Mouse (Mus musculus) 3T3-L1 (cell line): Measurements from ENCODE around the gene Bcl2l11.
A peak's percentile ranks its signal among the peaks of the same experiment; 100 is the strongest.
"Not testable (repeated sequence)": the region's sequence is repeated elsewhere in the genome, so short reads cannot be mapped to it uniquely, and the experiment has no call there.

Source experiments
- DNase-seq: peaks from one replicate; pipeline ENCODE4 v3.0.0-alpha.2; 2015; ENCODE audit warnings: low read depth, low spot score

The Bcl2l11 gene

DNA sequence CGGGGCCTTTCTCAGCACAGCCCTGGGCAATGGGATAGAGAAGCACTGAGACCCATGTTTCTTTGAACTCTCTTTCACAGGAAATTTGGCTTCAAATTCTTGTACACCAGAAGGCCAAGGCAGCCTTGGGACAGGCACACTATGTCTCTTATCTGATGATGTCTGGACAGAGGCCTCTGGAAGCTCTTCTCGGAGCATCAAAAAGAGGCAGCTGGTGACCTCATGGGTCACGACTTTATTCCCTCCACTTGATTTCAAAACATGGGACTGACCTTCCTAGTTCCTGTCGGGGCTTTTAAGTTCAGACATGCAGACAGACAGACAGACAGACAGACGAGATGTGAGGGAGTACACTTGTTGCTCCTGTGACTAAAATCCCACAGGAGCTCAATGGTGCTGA is 48.3 kb downstream of the Bcl2l11 start:
- DNase-seq = no peak

DNA sequence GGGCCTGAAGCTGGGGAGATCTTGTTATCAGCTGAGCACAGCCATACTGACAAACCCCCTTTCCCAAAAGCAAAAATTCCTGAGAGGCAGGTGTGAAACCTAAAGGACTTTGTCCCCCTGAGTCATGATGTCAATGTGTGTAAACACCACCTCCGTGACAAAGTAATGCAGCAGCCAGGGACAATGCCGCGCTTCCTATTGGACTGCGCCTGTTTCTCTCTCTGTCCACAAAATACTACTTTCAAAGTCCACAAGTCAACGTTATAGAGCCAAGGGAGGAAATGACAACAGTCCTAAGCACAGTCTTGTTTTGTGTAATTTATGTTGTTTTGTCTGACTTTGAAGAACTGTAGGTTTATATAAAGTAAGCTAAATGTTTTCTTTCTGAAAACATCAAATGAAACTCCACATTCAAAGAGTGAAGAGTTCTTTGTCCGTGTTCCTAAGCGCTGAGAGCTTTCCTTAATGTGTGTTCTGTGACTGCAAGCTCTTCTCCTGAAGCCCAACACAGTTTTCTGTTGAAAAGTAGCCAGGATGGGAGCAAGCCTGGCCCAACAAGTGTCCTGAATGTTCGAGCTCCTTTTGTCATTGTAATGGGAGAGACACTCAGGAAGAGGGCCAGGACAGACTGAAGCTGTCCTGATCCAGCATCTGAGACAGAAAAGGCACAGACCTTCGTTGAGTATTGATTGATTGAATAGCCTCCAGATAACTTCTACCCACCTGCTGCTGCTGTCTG is 48.9 kb downstream of the Bcl2l11 start:
- DNase-seq = no peak

DNA sequence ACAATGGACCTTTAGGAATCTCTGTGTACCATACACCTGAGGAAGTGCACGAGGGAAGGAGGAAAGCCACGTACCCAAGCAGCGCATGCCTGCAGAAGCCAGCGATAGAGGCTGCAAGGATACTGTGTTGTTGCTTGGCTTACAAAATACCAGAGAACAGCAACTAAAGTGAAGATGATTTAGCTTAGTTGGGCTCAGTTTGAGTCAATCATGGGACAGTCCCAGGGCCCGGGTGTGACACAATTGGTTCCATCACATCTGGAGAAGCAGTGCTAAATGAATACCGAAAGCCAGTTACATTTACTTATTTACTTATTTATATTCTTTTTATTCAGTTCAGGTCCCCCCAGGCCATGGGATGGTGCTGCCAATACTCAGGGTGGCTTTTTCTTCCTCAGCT is 49.8 kb downstream of the Bcl2l11 start:
- no peak for DNase-seq

DNA sequence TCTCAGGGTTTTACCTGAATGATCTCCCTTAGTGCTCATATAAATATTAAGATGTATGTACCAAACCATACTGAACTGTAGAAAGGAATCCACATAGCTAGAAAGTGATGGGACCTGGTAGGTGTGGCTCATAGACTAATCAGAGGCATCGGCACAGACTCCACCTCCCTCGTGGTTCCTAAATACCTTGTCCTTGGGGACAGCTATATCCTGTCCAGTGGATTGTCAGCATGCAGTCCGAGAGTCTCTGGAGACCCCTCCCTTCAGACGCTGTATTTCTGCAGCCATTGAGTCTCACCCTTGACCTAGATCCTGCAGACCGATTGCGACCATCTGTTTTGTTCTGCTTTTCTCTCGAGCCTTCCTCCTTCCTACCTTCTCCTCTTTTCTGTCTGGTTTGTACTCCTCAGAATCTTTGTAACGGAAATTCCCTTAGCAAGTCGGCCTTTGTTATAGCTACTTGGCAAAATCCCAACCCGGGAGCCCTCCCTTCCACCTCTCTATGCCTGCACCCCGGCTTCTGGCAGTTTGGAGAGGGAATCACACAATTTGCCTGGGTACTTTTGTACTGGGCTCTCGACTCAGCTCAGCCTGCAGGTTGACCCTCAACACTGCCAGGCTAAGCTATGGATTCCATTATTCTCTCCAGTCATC is 50.7 kb downstream of the Bcl2l11 start:
- no peak for DNase-seq

GRCm38 (mm10) chr2:128177241-128177661 is 51.4 kb downstream of the Bcl2l11 start:
- DNase-seq = no peak

DNA sequence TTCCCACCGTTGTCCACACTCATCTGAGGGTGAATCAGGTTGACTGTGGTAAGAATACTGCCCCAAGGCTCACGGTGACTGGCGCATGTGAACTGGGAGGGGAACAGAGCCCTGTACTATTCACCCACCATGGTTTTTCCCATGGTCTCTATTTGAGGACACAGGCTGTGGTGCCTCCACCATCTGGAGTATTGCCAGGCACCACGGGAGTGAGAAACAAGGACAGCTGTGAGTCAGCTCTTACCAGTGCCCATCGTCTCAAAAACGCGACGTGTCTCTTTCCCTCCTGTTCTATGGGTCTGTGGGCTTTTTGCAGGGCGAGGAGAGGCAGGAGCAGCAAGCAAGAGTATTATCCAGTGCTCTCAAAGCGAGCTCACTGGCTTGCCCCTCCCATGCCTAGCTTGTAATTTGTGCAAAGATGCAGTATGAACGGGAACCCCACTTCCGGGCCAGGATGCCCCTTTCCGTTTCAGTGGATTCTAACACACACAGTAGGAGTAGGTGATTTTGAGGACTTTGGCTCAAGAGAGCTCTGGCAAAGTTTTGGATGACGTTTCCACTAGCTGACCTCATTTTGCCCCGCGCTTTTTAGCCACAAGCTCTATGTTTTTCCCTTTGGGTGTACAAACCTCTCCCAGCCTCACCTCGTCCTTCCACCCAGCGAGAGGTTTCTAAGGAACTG is 53.4 kb downstream of the Bcl2l11 start:
- DNase-seq = no peak

DNA sequence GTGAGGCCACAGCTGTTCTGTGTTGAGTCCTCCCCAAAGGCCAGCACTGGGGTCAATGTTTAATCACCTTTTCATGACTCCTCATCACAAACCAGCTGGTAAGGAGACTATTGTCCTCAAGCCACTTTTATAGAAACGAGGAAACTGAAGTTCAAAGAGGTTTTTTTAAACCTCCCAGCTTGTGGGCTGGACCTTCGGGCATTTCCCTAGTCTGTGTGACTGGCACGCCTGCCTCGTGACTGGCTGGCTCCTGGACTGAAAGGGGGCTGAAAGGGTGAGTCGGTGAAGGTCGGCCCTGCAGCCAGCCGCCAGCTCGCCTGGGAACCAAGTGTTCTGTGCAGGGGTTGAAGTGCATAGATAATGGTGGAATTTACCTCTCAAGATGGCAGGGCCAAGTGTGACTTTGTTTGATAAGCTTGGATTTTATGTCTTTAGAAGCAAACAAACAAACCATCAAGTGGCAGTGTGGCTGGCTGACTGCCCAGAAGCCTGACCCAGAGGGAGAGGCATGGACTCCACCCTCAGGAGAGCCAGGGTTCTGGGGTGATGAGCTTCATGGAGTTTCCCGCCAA is 54.1 kb downstream of the Bcl2l11 start:
- peak; percentile 37 for DNase-seq

DNA sequence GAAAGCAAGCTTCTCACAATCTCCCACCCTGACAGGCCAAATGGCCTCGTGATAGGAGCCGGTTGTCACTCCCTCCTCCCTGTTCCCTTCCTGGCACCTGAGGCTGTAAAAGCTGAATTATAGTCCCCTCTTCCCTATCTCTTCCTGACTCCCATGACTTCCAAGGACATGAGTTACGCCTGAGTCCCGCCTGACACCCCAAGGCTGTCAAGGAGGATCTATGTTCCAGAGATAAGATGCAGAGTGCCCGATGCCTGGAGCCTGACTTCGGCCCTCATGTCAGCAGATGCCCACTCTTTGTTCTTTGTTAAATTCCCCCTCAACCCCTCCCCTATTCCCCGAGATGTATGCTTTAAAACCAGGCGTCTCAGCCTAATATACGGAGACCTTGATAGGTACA is 56.3 kb downstream of the Bcl2l11 start:
- DNase-seq = not testable (repeated sequence)

- DNase-seq = no peak
Observed at GRCm38 (mm10) chr2:128182751-128183150, 56.9 kb downstream of the Bcl2l11 start.

GRCm38 (mm10) chr2:128183762-128184161 is 57.9 kb downstream of the Bcl2l11 start:
- no peak for DNase-seq

DNA sequence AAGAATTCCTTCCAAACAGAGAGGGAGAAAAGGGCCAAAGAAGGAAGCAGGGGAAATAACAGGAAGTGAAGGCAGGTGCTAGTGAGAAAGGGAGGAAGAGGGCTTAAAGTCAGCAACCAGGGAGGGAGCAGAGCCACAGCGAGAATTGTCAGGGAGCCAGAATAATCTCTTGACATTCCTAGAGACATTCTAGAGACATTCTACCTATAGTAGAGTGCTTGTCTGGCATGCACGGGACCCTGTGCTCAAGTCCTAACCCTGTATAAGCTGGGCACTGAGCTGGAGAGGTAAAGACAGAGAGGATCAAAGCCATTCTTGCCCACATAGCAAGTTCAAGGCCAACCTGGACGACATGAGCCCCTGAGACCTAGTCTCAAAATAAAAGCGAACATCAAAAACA is 60.1 kb downstream of the Bcl2l11 start:
- DNase-seq = no peak

- DNase-seq = no peak
Observed at GRCm38 (mm10) chr2:128187277-128187676, 61.4 kb downstream of the Bcl2l11 start.

DNA sequence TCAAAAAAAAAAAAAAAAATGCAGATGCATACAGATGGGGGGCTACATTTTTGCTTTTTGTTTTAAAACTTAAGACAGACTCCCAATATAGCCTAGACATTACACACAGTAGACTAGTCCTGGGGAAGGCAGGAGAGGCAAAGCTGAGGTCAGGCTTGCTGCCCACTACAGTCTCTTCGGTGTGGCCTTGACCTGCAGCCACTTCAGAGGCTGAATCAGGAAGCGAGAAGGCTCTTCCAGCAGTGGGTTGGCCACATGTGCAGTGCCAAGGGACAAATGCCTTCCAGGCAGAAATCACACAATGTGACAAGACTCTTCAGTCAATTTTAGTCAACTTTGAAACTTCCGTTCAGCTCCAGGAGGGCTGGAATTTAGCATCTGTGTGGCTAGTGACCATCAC is 62.6 kb downstream of the Bcl2l11 start:
- DNase-seq = no peak

GRCm38 (mm10) chr2:128189691-128190090 is 63.9 kb downstream of the Bcl2l11 start:
- no peak for DNase-seq

DNA sequence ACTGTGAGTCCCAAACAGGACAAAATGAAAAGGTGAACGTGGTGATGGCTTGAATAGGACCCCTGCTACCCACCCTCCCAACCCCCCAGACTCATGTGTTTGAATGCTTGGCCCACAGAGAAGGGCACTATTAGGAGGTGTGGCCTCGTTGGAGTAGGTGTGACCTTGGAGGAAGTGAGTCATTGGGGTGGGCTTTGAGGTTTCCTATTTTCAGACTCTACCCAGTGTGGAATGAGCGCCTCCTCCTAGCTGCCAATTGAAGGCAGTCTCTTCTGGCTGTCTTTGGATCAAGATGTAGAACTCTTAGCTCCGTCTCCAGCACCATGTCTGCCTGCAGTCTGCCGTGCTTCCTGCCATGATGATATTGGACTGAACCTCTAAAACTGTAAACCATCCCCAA is 64.4 kb downstream of the Bcl2l11 start:
- no peak for DNase-seq

GRCm38 (mm10) chr2:128193411-128193810 is 67.6 kb downstream of the Bcl2l11 start:
- no peak for DNase-seq

DNA sequence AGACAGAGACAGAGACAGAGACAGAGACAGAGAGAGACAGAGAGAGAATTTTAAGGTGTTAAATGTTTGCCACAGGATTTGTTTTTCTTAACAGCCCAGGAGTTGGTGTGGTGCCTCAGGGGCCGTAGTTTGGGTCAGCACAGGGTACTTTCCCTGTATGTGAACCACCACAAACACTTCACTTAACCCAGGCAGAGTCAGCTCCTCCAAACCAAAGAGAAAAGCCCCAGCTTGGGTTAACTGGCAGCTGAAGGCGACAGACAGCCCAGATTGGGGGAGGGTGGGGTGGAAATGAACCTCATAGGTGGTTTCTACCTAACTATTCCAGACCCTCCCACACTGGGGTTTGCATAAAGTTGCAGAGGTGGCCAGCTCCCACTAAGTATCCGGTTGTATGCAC is 71.5 kb downstream of the Bcl2l11 start:
- no peak for DNase-seq

- DNase-seq = no peak
Observed at GRCm38 (mm10) chr2:128203147-128203546, 77.3 kb downstream of the Bcl2l11 start.

GRCm38 (mm10) chr2:128203749-128204405 is 78.0 kb downstream of the Bcl2l11 start:
- peak; percentile 41 for DNase-seq

DNA sequence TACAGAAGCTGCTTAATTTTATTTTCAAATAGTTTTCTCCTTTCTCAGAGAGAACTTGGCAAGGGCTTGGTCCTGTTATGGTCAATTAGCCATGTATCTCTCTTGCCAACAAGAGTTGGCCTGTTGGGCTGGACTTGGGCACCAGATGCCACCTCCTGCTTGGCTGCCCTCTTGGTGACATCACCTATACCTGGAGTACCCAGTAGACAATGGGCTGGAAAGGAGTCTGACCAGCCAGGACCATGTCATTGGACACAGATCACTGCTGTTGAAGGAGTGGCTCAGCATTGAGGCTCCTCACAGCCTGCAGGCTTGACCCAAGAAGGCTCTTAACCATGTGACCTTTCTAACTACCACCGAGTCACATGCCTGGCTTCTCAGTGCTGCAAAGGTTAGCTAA is 82.7 kb downstream of the Bcl2l11 start:
- DNase-seq = no peak

DNA sequence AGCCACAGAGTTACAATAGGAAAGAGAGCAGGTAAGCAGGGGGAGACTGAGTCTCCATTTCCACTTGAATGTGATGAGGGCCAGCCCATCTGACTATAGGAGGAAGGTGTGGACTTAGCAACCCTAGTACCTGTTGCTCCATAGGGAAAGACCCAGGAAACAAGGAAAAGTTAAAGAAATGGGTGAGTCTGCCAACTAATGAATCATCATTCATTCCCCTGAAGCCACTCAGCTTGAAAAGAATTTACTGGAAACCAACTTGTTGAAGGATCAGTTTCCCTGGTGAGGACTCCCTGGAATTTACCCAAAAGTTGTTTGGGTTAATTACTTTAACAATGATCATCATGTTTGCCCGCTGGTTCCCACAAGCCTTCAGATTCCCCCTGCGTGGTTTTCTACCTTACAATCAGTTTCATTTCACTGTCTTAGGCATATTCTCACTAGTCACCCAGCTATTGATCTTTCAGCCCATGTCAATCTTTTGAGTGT is 84.0 kb downstream of the Bcl2l11 start:
- peak; percentile 81 for DNase-seq

GRCm38 (mm10) chr2:128210376-128210775 is 84.5 kb downstream of the Bcl2l11 start:
- DNase-seq = no peak
